Mouse (Mus musculus) testis, postnatal 14 days (tissue): ENCODE results near the gene Rbfox1.

Experiments
- DNase-seq: peaks from one replicate; pipeline ENCODE4 v3.0.0; 2021; ENCODE audit warnings: low spot score

Rbfox1 gene

GRCm38 (mm10) chr16:6715245-6715644 is 830.1 kb downstream of the Rbfox1 start:
- no peak for DNase-seq

GRCm38 (mm10) chr16:6716214-6716911 is 831.2 kb downstream of the Rbfox1 start:
- peak; percentile 4 for DNase-seq

DNA sequence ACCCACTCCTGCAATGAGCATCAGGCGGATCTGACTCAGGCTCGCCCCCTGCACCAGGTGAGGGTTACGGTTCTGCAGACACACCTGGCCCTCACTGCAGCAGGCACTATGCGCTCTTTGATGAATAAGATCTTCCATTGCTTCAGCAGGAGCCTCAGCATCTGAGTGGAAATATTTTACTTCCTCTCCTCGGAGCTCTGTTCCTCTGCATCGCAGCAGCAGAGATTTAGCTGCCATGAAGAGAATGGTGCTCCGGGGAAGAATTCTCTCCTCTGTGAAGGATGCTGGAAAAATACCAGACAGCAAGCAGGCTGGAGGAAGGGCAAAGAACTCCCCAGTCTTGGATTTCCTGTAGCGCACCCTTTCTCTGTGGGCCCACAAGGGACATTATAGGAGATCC is 833.9 kb downstream of the Rbfox1 start:
- no peak for DNase-seq

DNA sequence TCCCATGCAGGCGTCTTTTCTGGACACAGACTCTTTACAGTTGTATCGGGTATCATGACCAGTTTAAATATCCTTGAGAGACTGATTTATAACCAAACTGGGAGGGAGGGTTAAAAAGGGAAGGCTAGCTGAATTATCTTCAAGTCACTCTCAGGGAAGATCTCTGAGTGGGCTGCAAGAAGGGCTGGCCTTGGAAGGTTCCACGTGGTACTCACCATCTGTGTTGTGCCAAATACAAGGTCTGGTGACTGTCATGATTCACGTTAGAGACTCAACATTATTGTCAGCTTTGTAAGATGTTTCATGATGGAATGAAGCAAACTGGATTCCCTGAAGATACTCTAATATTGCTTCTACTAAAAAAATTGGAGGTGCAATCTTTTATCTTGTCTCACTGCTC is 847.5 kb downstream of the Rbfox1 start:
- DNase-seq, result no peak

GRCm38 (mm10) chr16:6733427-6733826 is 848.3 kb downstream of the Rbfox1 start:
- no peak for DNase-seq

- no peak for DNase-seq
Observed at GRCm38 (mm10) chr16:6736566-6736965, 851.4 kb downstream of the Rbfox1 start.

DNA sequence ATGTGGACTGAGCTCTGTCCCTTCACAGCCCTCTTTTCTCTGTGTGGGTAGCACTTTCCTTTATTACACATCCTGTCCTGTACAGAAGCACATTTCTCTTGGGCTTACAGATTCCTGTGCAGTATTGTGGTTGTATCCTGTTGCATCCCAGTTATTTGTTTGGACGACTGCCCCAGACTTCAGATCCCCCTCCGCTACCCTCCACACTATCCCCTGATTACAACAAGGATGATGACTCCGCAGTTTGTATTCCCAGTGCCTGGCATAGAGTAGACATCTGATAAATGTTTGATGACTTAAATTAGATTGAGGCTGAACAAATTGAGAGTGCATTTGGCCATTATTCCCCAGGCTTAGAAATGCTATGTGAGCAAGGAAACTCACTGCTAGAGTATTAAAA is 851.8 kb downstream of the Rbfox1 start:
- DNase-seq, result no peak

DNA sequence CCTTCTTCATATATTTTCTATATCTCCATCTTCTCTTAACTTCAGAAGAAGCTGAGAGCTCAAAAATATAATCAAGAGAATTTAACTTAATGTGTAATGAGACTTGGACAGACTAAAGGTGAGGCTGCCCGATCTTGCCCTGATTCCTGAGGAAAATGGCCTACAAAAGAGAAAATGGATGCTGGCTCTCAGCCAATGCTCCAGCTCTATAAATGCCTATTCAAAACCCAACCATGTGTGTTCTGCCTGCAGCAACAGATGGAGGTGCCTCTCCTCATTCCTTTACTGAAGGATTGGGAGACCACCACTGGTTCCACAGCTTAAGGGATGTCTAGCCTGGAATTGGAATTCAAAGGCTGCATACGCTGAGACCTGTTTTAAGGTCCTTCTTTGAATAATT is 861.0 kb downstream of the Rbfox1 start:
- no peak for DNase-seq

DNA sequence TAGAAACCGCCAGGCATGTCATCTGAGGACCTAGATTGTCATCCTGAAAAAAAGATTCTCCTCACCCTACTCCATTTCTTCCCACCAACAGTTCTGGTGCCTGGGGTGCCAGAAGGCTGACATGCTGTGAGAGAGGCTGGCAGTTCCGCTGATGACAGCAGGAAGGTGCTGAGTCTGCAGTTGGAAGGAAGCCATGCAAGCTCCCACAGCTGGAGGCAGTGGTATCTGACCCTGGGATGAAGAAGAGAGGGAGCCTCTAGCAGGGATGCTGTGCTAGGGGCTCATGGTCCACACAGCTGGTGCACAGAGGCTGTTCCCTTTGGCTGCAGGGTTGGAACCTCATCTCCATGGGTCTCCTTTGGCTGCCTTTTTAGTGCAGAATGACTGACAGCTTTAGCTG is 865.3 kb downstream of the Rbfox1 start:
- no peak for DNase-seq

DNA sequence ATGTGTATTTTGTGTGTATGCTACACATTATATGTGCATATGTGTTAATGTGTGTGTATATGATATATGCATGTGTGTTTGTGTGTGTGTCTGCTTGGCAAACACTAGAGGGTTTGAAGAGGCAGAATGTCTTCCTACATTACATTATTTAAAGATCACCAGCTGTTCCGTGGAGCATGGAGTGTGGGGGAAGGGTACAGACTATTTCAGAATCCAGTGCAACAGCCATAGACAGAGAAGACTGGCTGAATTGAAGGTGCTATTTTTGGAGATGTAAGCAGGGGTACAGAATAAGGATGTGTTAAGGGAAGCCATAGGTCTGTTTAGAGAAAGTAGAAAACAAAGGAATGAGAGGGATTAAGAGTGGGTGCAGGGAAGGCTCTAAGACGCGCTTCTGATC is 869.7 kb downstream of the Rbfox1 start:
- no peak for DNase-seq

DNA sequence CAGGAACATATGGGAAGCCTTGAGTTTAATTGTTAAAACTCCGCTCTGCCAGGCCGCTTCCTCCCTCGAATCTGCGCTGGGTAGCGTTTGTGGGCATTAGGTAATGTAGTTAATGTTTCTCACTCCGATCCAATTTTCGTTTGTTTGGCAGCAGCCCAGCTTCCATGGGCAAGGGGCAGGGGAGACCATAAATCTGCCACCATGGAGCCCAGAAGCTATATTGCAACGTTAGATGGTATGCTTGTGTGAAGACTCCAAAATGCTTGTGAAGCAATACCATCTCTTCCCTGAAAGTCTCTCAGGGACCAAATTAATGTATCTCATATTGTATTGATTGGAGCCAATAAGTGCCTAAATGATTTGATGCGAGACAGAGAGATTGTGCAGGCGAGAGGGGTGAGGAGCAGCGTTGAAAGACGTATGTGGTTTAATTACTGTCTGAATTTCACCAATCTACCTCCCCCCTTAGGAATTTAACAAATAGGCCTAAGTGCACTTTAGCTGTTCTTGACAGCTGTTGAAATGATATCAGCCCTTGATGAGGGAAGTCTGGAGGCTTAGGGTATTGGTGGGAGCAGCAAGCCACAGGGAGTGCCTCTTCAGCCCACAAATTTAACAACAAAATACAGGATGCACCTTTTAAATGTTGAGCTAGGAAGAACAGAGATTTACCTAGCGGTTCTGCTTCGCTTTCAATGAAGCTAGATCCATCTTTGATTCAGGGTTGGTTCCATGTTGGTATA is 884.5 kb downstream of the Rbfox1 start:
- no peak for DNase-seq

GRCm38 (mm10) chr16:6777506-6778185 is 892.5 kb downstream of the Rbfox1 start:
- DNase-seq, result no peak

DNA sequence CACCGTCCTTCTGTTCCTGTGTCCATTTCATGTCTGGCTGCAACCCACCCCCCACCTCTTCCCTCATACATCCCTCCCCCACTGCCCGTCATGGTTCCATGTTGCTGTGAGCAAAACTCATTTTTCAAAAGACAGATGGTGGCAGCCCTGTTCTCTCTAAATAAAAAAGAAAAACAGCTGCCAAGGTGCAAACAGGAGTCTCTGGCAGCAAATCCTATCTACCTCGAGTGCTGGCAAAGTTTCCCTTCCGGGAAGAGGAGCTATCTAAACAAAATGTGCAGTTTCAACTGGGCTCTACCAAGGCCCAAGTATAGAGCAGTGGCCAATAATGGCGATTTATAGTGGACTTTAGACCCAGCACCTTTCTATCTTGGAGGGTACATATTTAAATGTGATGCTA is 899.0 kb downstream of the Rbfox1 start:
- DNase-seq, result no peak

- DNase-seq, result no peak
Observed at GRCm38 (mm10) chr16:6785026-6785425, 899.9 kb downstream of the Rbfox1 start.

DNA sequence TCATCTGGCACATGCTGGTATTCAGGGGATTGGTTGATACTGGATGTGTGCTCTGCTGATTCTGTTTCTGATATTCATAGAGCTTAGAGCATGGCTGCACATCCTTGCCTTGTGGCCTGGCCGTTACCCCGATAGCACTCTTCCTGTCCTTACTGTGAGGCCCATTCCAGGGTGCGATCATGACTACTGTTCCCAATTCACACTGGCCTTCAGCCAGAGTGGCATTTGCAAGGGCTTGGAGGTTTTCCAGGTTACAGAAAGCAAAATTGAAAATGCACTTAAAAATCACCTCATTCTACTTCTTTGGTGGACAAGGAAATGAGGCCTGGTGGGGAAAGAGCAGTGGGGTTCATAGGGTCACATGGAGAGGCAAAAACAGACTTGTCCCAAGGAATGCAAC is 906.1 kb downstream of the Rbfox1 start:
- DNase-seq, result no peak

GRCm38 (mm10) chr16:6791655-6792054 is 906.5 kb downstream of the Rbfox1 start:
- peak; percentile 21 for DNase-seq

- DNase-seq, result no peak
Observed at GRCm38 (mm10) chr16:6806246-6806645, 921.1 kb downstream of the Rbfox1 start.

GRCm38 (mm10) chr16:6807835-6808234 is 922.7 kb downstream of the Rbfox1 start:
- no peak for DNase-seq

GRCm38 (mm10) chr16:6813871-6814270 is 928.7 kb downstream of the Rbfox1 start:
- no peak for DNase-seq

- no peak for DNase-seq
Observed at GRCm38 (mm10) chr16:6821741-6822140, 936.6 kb downstream of the Rbfox1 start.

GRCm38 (mm10) chr16:6829892-6830524 is 944.9 kb downstream of the Rbfox1 start:
- no peak for DNase-seq

- DNase-seq, result no peak
Observed at GRCm38 (mm10) chr16:6833486-6833885, 948.3 kb downstream of the Rbfox1 start.

GRCm38 (mm10) chr16:6835051-6835450 is 949.9 kb downstream of the Rbfox1 start:
- DNase-seq, result no peak
